Mouse (Mus musculus) liver, embryonic 12.5 days (tissue): ENCODE measurements around the gene Nr0b1. TPM values are rescaled to one million over a fixed set of nuclear protein-coding genes. Genes with fewer than 3 reads are reported as not detected.

Source experiments
- ATAC-seq: fragments of 200-750 bp; cut with Nextera tagmentation; 2 replicates; pipeline ENCODE4 v1.8.0; 2017; ENCODE audit warnings: moderate number of reproducible peaks, mild to moderate bottlenecking, moderate library complexity
- H3K27ac ChIP-seq: fragments of 300-500 bp; sonication (generic); 2 replicates; pipeline ENCODE4 v1.5.1; 2016; ENCODE audit warnings: mild to moderate bottlenecking
- H3K27me3 ChIP-seq: fragments of 300-500 bp; sonication (generic); replicated peaks from 2 replicates; pipeline ENCODE4 v1.6.1; 2016; ENCODE audit warnings: mild to moderate bottlenecking, moderate library complexity
- H3K36me3 ChIP-seq: fragments of 300-500 bp; sonication (generic); 2 replicates; pipeline ENCODE4 v1.6.1; 2016; ENCODE audit warnings: mild to moderate bottlenecking, moderate library complexity
- H3K4me1 ChIP-seq: fragments of 300-500 bp; sonication (generic); 2 replicates; pipeline ENCODE4 v1.6.1; 2016
- H3K4me2 ChIP-seq: fragments of 300-500 bp; sonication (generic); 2 replicates; pipeline ENCODE4 v1.6.1; 2016; ENCODE audit warnings: mild to moderate bottlenecking, moderate library complexity
- H3K4me3 ChIP-seq: fragments of 300-500 bp; sonication (generic); 2 replicates; pipeline ENCODE4 v1.5.1; 2016; ENCODE audit warnings: mild to moderate bottlenecking, moderate library complexity
- H3K9ac ChIP-seq: fragments of 300-500 bp; sonication (generic); 2 replicates; pipeline ENCODE4 v1.6.1; 2016; ENCODE audit warnings: mild to moderate bottlenecking, moderate library complexity
- H3K9me3 ChIP-seq: fragments of 300-500 bp; sonication (generic); replicated peaks from 2 replicates; pipeline ENCODE4 v1.6.1; 2016; ENCODE audit warnings: mild to moderate bottlenecking, moderate library complexity
- WGBS: fragments of 180-500 bp; shearing (Covaris S2); methylation state at CpG from one replicate; pipeline ENCODE4 v1.1.7; 2016; ENCODE audit not compliant: insufficient replicate concordance; 5-methylcytosine and 5-hydroxymethylcytosine counted together
- polyA plus RNA-seq: library from polyadenylated mRNA; unstranded; fragments of >200 nt; fragmentation: Nextera tagmentation; extraction: Ambion mirVana; gene quantifications from 2 replicates; pipeline ENCODE4 v1.2.1, GENCODE M21; 2016

Nr0b1 gene
- polyA plus RNA-seq, result 0.32 and 0.51 TPM in 2 replicates

DNA sequence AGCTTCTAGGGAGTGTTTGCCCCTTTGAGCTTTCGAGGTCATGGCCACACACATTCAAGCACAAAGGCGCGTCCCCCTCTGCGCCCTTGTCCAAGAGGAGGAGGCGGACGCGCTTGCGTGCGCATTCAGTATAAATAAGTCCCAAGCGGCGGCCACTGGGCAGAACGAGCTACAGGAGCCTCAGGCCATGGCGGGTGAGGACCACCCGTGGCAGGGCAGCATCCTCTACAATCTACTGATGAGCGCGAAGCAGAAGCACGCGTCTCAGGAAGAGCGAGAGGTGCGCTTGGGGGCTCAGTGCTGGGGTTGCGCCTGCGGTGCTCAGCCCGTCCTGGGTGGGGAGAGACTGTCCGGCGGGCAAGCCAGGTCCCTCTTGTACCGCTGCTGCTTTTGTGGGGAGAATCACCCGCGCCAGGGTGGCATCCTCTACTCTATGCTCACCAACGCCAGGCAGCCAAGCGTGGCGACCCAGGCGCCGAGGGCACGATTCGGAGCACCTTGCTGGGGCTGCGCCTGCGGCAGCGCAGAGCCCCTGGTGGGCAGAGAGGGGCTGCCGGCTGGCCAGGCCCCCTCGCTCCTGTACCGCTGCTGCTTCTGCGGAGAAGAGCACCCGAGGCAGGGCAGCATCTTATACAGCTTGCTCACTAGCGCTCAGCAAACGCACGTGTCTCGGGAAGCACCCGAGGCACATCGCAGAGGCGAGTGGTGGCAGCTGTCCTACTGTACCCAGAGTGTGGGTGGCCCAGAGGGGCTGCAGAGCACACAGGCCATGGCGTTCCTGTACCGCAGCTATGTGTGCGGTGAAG lies at the start of gene Nr0b1:
Gene Nr0b1 (plus strand): TSS at position 151 of the 806 bp plus-strand sequence.
- ATAC-seq, result no peak
- H3K27me3 ChIP-seq, result peaks cover 19% of the 10 kb centered on the region
- no peak within 1 kb of the TSS for H3K9ac ChIP-seq
- 11% methylated on average over 51 of the region's 53 CpGs for WGBS
- H3K27ac ChIP-seq, result no peak within 1 kb of the TSS
- peak within 1 kb of the TSS; percentile 14; the same call in 1 of the 2 replicates for H3K4me2 ChIP-seq
- no peaks in the 10 kb centered on the region for H3K4me1 ChIP-seq
- H3K9me3 ChIP-seq, result no peaks in the 10 kb centered on the region
- H3K4me3 ChIP-seq, result no peak within 1 kb of the TSS
- H3K36me3 ChIP-seq, result no peaks in the 10 kb centered on the region

DNA sequence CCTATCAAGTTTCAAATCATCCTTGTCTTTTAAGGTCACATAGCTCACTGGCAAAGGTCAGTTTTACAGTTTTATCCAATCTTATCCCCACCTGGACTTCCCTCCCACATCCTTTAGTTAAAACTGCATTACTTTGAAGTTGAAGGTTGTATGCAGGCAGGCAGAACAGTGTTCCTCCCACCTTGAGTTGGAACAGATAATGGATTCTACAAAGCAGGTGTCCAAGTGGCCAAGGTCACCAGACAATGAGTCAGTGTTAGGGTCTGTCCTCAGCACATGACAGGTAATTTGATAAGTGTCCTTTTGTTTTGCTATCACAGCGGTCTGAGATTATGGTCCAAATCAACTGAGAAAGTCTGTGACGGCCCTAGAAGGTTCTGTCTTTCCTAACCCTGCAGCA lies 4.3 kb upstream of the Nr0b1 start:
- no peak for ATAC-seq
- Histone ChIP-seq H3K4me1 (no peaks in the 10 kb centered on the region), H3K27me3 (peaks cover 11% of the 10 kb centered on the region), H3K9me3 (no peaks in the 10 kb centered on the region), H3K9ac (no peak overlapping the region), H3K4me2 (no peak overlapping the region), H3K36me3 (no peaks in the 10 kb centered on the region), H3K27ac (no peak overlapping the region), H3K4me3 (no peak overlapping the region)
- WGBS, result 71% methylated on average over 2 of the region's 2 CpGs

DNA sequence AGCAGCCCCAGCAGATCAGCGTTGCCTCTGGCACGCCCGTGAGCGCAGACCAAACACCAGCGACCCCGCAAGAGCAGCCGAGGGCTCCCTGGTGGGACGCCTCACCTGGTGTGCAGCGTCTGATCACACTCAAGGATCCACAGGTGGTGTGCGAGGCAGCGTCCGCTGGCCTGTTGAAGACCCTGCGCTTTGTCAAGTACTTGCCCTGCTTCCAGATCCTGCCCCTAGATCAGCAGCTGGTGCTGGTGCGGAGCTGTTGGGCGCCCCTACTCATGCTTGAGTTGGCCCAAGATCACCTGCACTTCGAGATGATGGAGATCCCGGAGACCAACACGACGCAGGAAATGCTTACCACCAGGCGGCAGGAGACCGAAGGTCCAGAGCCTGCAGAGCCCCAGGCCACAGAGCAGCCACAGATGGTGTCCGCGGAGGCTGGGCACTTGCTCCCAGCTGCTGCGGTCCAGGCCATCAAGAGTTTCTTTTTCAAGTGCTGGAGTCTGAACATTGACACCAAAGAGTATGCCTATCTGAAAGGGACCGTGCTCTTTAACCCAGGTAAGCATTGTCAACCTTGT lies 943 bp downstream of the Nr0b1 start:
- ATAC-seq, result no peak

DNA sequence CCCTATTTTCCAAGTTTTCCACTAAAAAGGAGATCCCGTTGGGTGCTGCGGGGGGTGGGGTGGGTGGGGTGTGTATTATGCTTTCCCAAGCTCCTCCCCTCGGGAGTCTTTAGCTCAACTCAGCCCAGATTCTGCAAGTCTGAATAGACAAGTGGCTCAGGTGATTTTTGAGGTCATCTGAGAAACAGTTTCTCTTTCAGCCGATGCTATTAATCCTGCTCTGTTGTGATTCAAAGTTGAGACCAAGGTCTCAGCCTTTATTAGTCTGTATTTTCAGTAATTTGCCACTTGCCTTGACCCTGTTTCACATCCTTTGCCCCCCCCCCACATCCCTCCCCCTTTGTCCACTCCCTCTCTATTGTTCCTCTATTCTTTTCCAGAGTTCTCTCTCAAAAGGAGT lies 1.8 kb downstream of the Nr0b1 start:
- Histone ChIP-seq H3K4me2 (no peak overlapping the region), H3K9ac (no peak overlapping the region)
- WGBS, result 33% methylated on average over 4 of the region's 4 CpGs

More for the DNA sequence above, 943 bp downstream of the Nr0b1 start:
- Histone ChIP-seq H3K27ac (no peak overlapping the region), H3K4me2 (no peak overlapping the region), H3K27me3 (peaks cover 19% of the 10 kb centered on the region), H3K36me3 (no peaks in the 10 kb centered on the region), H3K4me3 (no peak overlapping the region), H3K4me1 (no peaks in the 10 kb centered on the region), H3K9ac (no peak overlapping the region), H3K9me3 (no peaks in the 10 kb centered on the region)
- 14% methylated on average over 25 of the region's 25 CpGs for WGBS

DNA sequence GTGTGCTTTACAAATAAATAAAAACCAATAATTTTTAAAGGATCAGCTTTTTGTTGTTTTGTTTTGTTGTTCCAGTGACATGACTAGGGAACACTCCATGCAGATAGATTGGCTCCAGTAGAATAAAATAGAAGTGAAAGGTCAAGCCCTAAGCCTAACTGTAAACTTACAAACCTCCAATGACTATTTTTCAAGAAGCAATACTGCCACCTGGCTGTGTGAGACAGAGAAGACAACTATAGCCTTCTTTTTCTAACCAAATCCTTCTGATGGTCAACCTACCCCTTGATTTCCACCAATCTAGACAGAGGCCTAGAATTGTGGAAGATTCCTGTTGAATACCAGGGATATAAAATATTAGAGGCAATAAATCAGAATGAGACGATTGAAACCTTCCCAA lies 45.7 kb downstream of the Nr0b1 start:
- Histone ChIP-seq H3K9ac (no peak overlapping the region), H3K4me1 (no peaks in the 10 kb centered on the region), H3K27me3 (no peaks in the 10 kb centered on the region), H3K9me3 (no peaks in the 10 kb centered on the region), H3K4me2 (no peak overlapping the region), H3K4me3 (no peak overlapping the region), H3K27ac (no peak overlapping the region), H3K36me3 (no peaks in the 10 kb centered on the region)
- 17% methylated on average over 1 of the region's 1 CpGs for WGBS
- no peak for ATAC-seq

More for the DNA sequence above, 1.8 kb downstream of the Nr0b1 start:
- ATAC-seq, result no peak
- Histone ChIP-seq H3K4me3 (no peak overlapping the region), H3K4me1 (no peaks in the 10 kb centered on the region), H3K9me3 (no peaks in the 10 kb centered on the region), H3K36me3 (no peaks in the 10 kb centered on the region), H3K27me3 (peaks cover 19% of the 10 kb centered on the region), H3K27ac (no peak overlapping the region)

Other genes starting within 250 kb of the Nr0b1 start
- gene Samt3, start 147.6 kb upstream of the Nr0b1 start, polyA plus RNA-seq, result not detected in 2 replicates
- gene Mageb4, start 113.3 kb downstream of the Nr0b1 start, polyA plus RNA-seq, result not detected in 2 replicates